Comparison of ENCODE assay signal across 25 mouse cellular contexts in the genomic region with DNA sequence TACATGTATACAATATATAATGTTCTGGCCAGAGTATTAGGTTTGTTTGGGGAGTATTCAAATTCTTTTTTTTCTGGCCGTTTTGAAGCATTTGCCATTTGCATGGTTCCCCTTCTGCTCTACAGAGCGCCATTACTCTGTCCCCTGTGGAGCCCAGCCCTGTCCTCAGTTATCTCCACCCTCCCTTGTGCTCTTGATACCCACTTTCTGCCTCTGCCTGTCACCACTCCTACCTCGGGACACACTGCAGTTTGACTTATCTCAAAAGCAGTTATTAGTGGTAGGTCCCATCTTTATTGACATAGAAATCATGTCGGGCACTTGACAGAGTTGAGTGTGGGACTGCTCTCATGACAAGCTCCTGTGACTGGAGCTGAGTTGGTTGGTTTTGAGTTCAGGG.
"Had no signal": no experiment of that assay in that cellular context is flagged by ENCODE, and none has a peak within 500 bp of the region (broad histone marks: within the 10 kb centered on the region; RNA-seq: fewer than 3 reads in every experiment).

No protein-coding gene starts in this region.

- H3K4me1 ChIP-seq: heart, embryonic 10.5 days; heart, embryonic 15.5 days; hindbrain, embryonic 13.5 days; hindbrain, embryonic 15.5 days; kidney, embryonic 15.5 days; limb, embryonic 13.5 days; limb, embryonic 15.5 days; liver, embryonic 12.5 days had no signal

- H3K27me3 ChIP-seq: heart, embryonic 15.5 days; hindbrain, embryonic 13.5 days; hindbrain, embryonic 15.5 days; kidney, embryonic 15.5 days; limb, embryonic 13.5 days; limb, embryonic 15.5 days; liver, embryonic 12.5 days had no signal

- H3K9ac ChIP-seq: forebrain, postnatal 0 days; heart, embryonic 15.5 days; hindbrain, embryonic 13.5 days; hindbrain, embryonic 15.5 days; kidney, embryonic 15.5 days; limb, embryonic 13.5 days; limb, embryonic 15.5 days; liver, embryonic 12.5 days; liver, embryonic 14.5 days had no signal

- DNase-seq: forebrain, postnatal 0 days; gastrocnemius, postnatal 14 days; gastrocnemius, postnatal 36 days; heart, adult 18-20 months; heart, postnatal 14 days; kidney, adult 11 months; kidney, adult 2 months; kidney, adult 9 months; kidney, postnatal 14 days; kidney, postnatal 36 days; layer of hippocampus, adult 9-11 months; layer of hippocampus, postnatal 36 days; left cerebral cortex, postnatal 4 days had no signal

- H3K27ac ChIP-seq: heart, embryonic 10.5 days; heart, embryonic 15.5 days; hindbrain, embryonic 13.5 days; hindbrain, embryonic 15.5 days; hindbrain, postnatal 0 days; kidney, embryonic 15.5 days; kidney, postnatal 0 days; limb, embryonic 13.5 days; limb, embryonic 15.5 days; liver, embryonic 12.5 days; liver, embryonic 14.5 days had no signal

- ATAC-seq: forebrain, postnatal 0 days; hindbrain, postnatal 0 days; intestine, embryonic 16.5 days; liver, embryonic 12.5 days had no signal

- H3K4me3 ChIP-seq: heart, embryonic 10.5 days; heart, embryonic 15.5 days; hindbrain, embryonic 13.5 days; hindbrain, embryonic 15.5 days; kidney, embryonic 15.5 days; limb, embryonic 13.5 days; limb, embryonic 15.5 days; liver, embryonic 12.5 days had no signal

- H3K4me2 ChIP-seq: heart, embryonic 15.5 days; hindbrain, embryonic 13.5 days; hindbrain, embryonic 15.5 days; kidney, embryonic 15.5 days; limb, embryonic 13.5 days; limb, embryonic 15.5 days; liver, embryonic 12.5 days had no signal

- H3K9me3 ChIP-seq: heart, embryonic 10.5 days; heart, embryonic 15.5 days; hindbrain, embryonic 13.5 days; hindbrain, embryonic 15.5 days; kidney, embryonic 15.5 days; limb, embryonic 13.5 days; limb, embryonic 15.5 days had no signal
